Mouse (Mus musculus) heart, postnatal 0 days (tissue): ENCODE measurements around the gene Prkg1.

Experiments
- CTCF ChIP-seq: IDR thresholded peaks from 2 replicates; pipeline ENCODE4 v1.5.1; 2016; ENCODE audit warnings: antibody characterized with exemption, control low read depth, low read depth
- EP300 ChIP-seq: IDR thresholded peaks from 2 replicates; pipeline ENCODE4 v1.6.1; 2016; ENCODE audit warnings: antibody characterized with exemption, low read depth

DNA sequence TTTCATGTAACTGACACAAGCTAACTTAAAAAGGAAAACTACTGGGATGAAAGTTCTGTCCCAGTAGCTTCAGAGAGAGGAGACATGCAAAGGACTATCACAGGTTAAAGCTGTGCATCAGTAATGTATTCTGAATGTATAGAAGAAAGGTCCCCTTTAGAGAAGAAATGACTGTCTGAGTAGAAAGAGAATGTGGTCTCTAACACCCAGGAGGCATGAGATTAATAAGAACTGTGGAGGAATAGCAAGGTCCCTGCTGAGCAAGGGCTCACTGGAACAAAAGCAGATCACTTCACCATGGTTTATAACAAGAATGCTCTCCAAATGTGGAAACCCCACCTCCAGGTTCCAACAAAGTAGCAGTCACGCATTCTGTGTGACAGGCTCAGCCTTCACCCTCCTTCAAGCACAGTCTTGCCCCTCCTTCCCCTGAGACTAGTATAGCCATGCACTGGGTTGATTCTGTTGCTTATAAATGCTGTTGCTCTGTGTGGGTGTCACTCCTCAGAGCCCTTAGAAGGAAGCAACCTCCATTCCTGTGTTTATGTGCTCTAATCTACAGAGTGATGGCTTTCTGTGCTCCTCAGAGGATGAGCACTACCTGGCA lies 931.7 kb downstream of the Prkg1 start:
- TF ChIP-seq EP300: no peak
- TF ChIP-seq CTCF: no peak
